Mouse (Mus musculus): ENCODE results near the gene Calm2.

DNA sequence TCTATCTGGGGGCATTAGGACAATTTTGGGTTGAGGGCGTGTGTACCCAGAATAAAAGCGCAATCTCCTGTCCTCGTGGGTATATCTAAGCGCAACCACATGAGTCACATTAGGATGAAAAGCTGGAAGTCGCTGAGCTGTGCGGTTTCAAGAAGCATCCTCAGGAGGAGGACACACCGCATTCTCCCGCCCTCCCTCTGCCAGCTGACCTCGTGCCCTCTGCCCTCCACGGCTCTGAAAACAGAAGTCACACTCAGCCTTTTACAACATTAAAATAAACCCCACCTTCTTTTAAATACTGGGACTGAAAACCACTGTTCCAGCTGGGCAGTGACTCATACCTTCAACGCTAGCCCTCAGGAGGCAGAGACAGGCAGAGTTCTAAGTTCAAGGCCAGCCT, 49.6 kb downstream of the Calm2 start:
- TF ChIP-seq CTCF (IDR thresholded peaks at IDR 0.05; ENCODE audit: borderline replicate concordance, insufficient read depth, low read depth, low read length) (no peak), POLR2A (IDR thresholded peaks at IDR 0.05; ENCODE audit: borderline replicate concordance, insufficient read depth, low read length) (no peak)

Measured in cerebellum, adult 2 months (tissue).